Mouse (Mus musculus) neural tube, embryonic 15.5 days (tissue): ENCODE measurements around the gene Cdc42bpa. TPM values are rescaled to one million over a fixed set of nuclear protein-coding genes. Genes with fewer than 3 reads are reported as not detected.

Experiments used
- ATAC-seq: fragments of 200-750 bp; cut with Nextera tagmentation; 2 replicates; pipeline ENCODE4 v1.8.0; 2017; ENCODE audit warnings: mild to moderate bottlenecking, moderate TSS enrichment, moderate library complexity; ENCODE audit not compliant: low FRiP score
- H3K27ac ChIP-seq: fragments of 300-500 bp; sonication (generic); replicated peaks from 2 replicates; pipeline ENCODE4 v1.5.1; 2015; ENCODE audit warnings: mild to moderate bottlenecking, inconsistent platforms
- H3K27me3 ChIP-seq: fragments of 300-500 bp; sonication (generic); replicated peaks from 2 replicates; pipeline ENCODE4 v1.6.1; 2015; ENCODE audit warnings: inconsistent platforms
- H3K36me3 ChIP-seq: fragments of 300-500 bp; sonication (generic); 2 replicates; pipeline ENCODE4 v1.6.1; 2015; ENCODE audit warnings: inconsistent platforms
- H3K4me1 ChIP-seq: fragments of 300-500 bp; sonication (generic); 2 replicates; pipeline ENCODE4 v1.6.1; 2015; ENCODE audit warnings: inconsistent platforms
- H3K4me2 ChIP-seq: fragments of 300-500 bp; sonication (generic); 2 replicates; pipeline ENCODE4 v1.6.1; 2015; ENCODE audit warnings: inconsistent platforms, mild to moderate bottlenecking, moderate library complexity
- H3K4me3 ChIP-seq: fragments of 300-500 bp; sonication (generic); replicated peaks from 2 replicates; pipeline ENCODE4 v1.5.1; 2015; ENCODE audit warnings: mild to moderate bottlenecking, inconsistent platforms
- H3K9ac ChIP-seq: fragments of 300-500 bp; sonication (generic); replicated peaks from 2 replicates; pipeline ENCODE4 v1.6.1; 2015; ENCODE audit warnings: mild to moderate bottlenecking, inconsistent platforms
- H3K9me3 ChIP-seq: fragments of 300-500 bp; sonication (generic); replicated peaks from 2 replicates; pipeline ENCODE4 v1.6.1; 2016; ENCODE audit warnings: inconsistent platforms
- WGBS: fragments of 180-500 bp; shearing (Covaris S2); methylation state at CpG from one replicate; pipeline ENCODE4 v1.1.7; 2015; ENCODE audit warnings: mixed read lengths; 5-methylcytosine and 5-hydroxymethylcytosine counted together
- polyA plus RNA-seq: library from polyadenylated mRNA; unstranded; fragments of >200 nt; fragmentation: Nextera tagmentation; extraction: Ambion mirVana; gene quantifications from 2 replicates; pipeline ENCODE4 v1.2.1, GENCODE M21; 2015

The Cdc42bpa gene
- polyA plus RNA-seq, 1 experiment from 2014 or later, result 24.6 TPM

GRCm38 (mm10) chr1:179961777-179962176 is 1.5 kb downstream of the Cdc42bpa start:
- peaks cover 26% of the 10 kb centered on the region for H3K4me1 ChIP-seq
- WGBS, result 45% methylated on average over 4 of the region's 4 CpGs

GRCm38 (mm10) chr1:179969776-179970428 is 9.6 kb downstream of the Cdc42bpa start:
- Histone ChIP-seq H3K36me3 (no peaks in the 10 kb centered on the region), H3K27me3 (no peaks in the 10 kb centered on the region), H3K4me2 (no peak overlapping the region), H3K9me3 (no peaks in the 10 kb centered on the region), H3K9ac (no peak overlapping the region), H3K4me3 (no peak overlapping the region), H3K27ac (no peak overlapping the region), H3K4me1 (peaks cover 5% of the 10 kb centered on the region)
- ATAC-seq, result no peak
- WGBS, result 73% methylated on average over 5 of the region's 5 CpGs

More at GRCm38 (mm10) chr1:179961777-179962176, 1.5 kb downstream of the Cdc42bpa start:
- no peak for ATAC-seq
- Histone ChIP-seq H3K36me3 (no peaks in the 10 kb centered on the region), H3K9ac (peak overlapping the region; percentile 47), H3K27ac (no peak overlapping the region), H3K4me2 (peak overlapping the region; percentile 81), H3K9me3 (no peaks in the 10 kb centered on the region), H3K27me3 (no peaks in the 10 kb centered on the region), H3K4me3 (peak overlapping the region; percentile 83)

- no peaks in the 10 kb centered on the region for H3K9me3 ChIP-seq
- H3K27me3 ChIP-seq, result no peaks in the 10 kb centered on the region
- H3K4me3 ChIP-seq, result no peak overlapping the region
- H3K36me3 ChIP-seq, result no peaks in the 10 kb centered on the region
- H3K9ac ChIP-seq, result no peak overlapping the region
- no peak for ATAC-seq
- peaks cover 12% of the 10 kb centered on the region; the same call in 1 of the 2 replicates for H3K4me1 ChIP-seq
- H3K27ac ChIP-seq, result no peak overlapping the region
- H3K4me2 ChIP-seq, result no peak overlapping the region
- 85% methylated on average over 6 of the region's 6 CpGs for WGBS
Observed at GRCm38 (mm10) chr1:179975021-179975420, 14.7 kb downstream of the Cdc42bpa start.

GRCm38 (mm10) chr1:179975645-179976275 is 15.5 kb downstream of the Cdc42bpa start:
- Histone ChIP-seq H3K27ac (no peak overlapping the region), H3K9ac (0 out of 2 replicates have a peak overlapping the region, but pooled peaks have one; percentile 17), H3K4me1 (peaks cover 12% of the 10 kb centered on the region; the same call in 1 of the 2 replicates), H3K27me3 (no peaks in the 10 kb centered on the region), H3K4me3 (no peak overlapping the region), H3K4me2 (no peak overlapping the region), H3K36me3 (no peaks in the 10 kb centered on the region), H3K9me3 (no peaks in the 10 kb centered on the region)
- 74% methylated on average over 5 of the region's 5 CpGs for WGBS
- ATAC-seq, result no peak

- no peak overlapping the region for H3K9ac ChIP-seq
- H3K9me3 ChIP-seq, result 0 out of 2 replicates have a peak, but pooled peaks cover 4% of the 10 kb centered on the region
- H3K27ac ChIP-seq, result no peak overlapping the region
- no peaks in the 10 kb centered on the region for H3K36me3 ChIP-seq
- 83% methylated on average over 6 of the region's 6 CpGs for WGBS
- H3K4me1 ChIP-seq, result peaks cover 12% of the 10 kb centered on the region; the same call in 1 of the 2 replicates
- no peak overlapping the region for H3K4me2 ChIP-seq
- no peaks in the 10 kb centered on the region for H3K27me3 ChIP-seq
- H3K4me3 ChIP-seq, result no peak overlapping the region
- no peak for ATAC-seq
Observed at GRCm38 (mm10) chr1:179977437-179977836, 17.2 kb downstream of the Cdc42bpa start.

GRCm38 (mm10) chr1:179978742-179979141 is 18.5 kb downstream of the Cdc42bpa start:
- no peak for ATAC-seq
- no peaks in the 10 kb centered on the region for H3K27me3 ChIP-seq
- 69% methylated on average over 1 of the region's 1 CpGs for WGBS
- no peak overlapping the region for H3K4me2 ChIP-seq
- no peaks in the 10 kb centered on the region for H3K36me3 ChIP-seq
- H3K4me3 ChIP-seq, result no peak overlapping the region
- H3K9ac ChIP-seq, result no peak overlapping the region
- no peak overlapping the region for H3K27ac ChIP-seq
- H3K9me3 ChIP-seq, result 0 out of 2 replicates have a peak, but pooled peaks cover 4% of the 10 kb centered on the region
- peaks cover 12% of the 10 kb centered on the region; the same call in 1 of the 2 replicates for H3K4me1 ChIP-seq

DNA sequence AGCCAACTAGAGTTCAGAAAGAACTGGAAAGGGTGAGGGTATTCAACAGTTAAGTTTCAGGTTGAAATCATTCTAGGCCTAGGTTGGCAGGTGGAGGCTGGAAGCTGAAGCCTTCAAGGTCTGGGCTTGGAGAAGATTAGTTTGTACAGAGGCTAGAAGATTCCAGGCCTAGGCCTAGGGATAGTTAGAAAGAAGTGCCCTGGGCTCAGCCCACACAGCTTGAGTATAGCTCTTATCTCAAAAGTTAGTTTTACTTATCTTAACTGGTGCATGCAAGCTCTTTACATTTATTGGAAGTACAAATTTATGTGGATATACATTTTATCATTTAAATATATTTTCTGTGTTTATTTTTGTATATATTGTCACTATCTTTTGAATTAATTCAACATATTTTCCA is 21.4 kb downstream of the Cdc42bpa start:
- no peak for ATAC-seq
- Histone ChIP-seq H3K9ac (no peak overlapping the region), H3K36me3 (no peaks in the 10 kb centered on the region), H3K4me2 (no peak overlapping the region), H3K27ac (no peak overlapping the region), H3K4me1 (peaks cover 4% of the 10 kb centered on the region; the same call in 1 of the 2 replicates), H3K27me3 (no peaks in the 10 kb centered on the region), H3K4me3 (no peak overlapping the region), H3K9me3 (0 out of 2 replicates have a peak, but pooled peaks cover 4% of the 10 kb centered on the region)

DNA sequence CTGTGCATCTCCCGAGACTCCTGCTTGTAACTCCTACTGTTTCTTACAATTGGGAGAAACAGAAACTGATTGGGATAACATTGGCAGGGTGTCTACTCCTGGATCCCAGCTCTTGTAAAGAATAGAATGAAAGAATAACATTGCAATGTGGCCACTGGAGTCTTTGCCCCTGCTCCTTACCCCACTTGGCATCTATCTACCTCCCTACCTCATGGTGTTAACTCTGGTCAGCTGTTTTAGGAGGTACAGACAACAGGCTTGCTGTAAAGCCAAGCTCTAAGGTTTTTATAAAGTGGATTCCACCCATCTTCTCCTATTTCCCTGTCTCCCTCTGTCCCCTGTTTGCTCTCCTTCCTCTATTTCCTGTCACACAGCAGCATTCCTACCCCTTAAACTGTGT is 21.9 kb downstream of the Cdc42bpa start:
- ATAC-seq, result no peak
- WGBS, result 76% methylated on average over 1 of the region's 1 CpGs

GRCm38 (mm10) chr1:179982933-179983332 is 22.7 kb downstream of the Cdc42bpa start:
- Histone ChIP-seq H3K27ac (no peak overlapping the region), H3K4me1 (no peaks in the 10 kb centered on the region), H3K9me3 (0 out of 2 replicates have a peak, but pooled peaks cover 4% of the 10 kb centered on the region), H3K4me3 (no peak overlapping the region), H3K27me3 (no peaks in the 10 kb centered on the region), H3K9ac (no peak overlapping the region), H3K4me2 (no peak overlapping the region), H3K36me3 (no peaks in the 10 kb centered on the region)
- ATAC-seq, result no peak
- 88% methylated on average over 1 of the region's 1 CpGs for WGBS

More for the DNA sequence above, 21.9 kb downstream of the Cdc42bpa start:
- H3K27ac ChIP-seq, result no peak overlapping the region
- peaks cover 1% of the 10 kb centered on the region; the same call in 1 of the 2 replicates for H3K4me1 ChIP-seq
- H3K4me2 ChIP-seq, result no peak overlapping the region
- no peak overlapping the region for H3K9ac ChIP-seq
- 0 out of 2 replicates have a peak, but pooled peaks cover 4% of the 10 kb centered on the region for H3K9me3 ChIP-seq
- no peak overlapping the region for H3K4me3 ChIP-seq
- no peaks in the 10 kb centered on the region for H3K27me3 ChIP-seq
- no peaks in the 10 kb centered on the region for H3K36me3 ChIP-seq

DNA sequence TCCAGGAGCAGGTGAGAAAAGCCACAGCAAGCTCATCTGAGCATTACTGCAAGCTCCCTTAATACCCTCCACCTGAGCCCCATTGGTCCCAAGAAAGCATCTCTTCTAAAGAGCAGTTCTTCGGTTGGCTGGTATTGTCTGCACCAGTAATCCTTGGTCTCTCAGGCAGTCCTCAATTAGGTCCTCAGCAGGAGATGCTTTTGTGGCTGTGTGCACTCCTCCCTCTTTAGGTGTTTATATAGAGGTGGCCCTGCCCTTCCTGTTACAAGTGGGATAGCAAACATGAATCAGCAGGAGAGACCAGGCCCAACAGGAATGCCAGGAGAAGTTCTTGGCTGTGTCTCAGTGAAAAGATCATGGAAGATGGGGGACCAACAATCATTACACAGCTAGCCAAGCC is 23.9 kb downstream of the Cdc42bpa start:
- H3K9ac ChIP-seq, result no peak overlapping the region
- H3K4me2 ChIP-seq, result no peak overlapping the region
- 54% methylated on average over 1 of the region's 1 CpGs for WGBS

GRCm38 (mm10) chr1:179991660-179992235 is 31.5 kb downstream of the Cdc42bpa start:
- 86% methylated on average over 6 of the region's 6 CpGs for WGBS

More for the DNA sequence above, 23.9 kb downstream of the Cdc42bpa start:
- Histone ChIP-seq H3K27me3 (no peaks in the 10 kb centered on the region), H3K27ac (no peak overlapping the region), H3K4me3 (no peak overlapping the region), H3K36me3 (no peaks in the 10 kb centered on the region), H3K4me1 (no peaks in the 10 kb centered on the region), H3K9me3 (0 out of 2 replicates have a peak, but pooled peaks cover 4% of the 10 kb centered on the region)
- no peak for ATAC-seq

More at GRCm38 (mm10) chr1:179991660-179992235, 31.5 kb downstream of the Cdc42bpa start:
- no peak for ATAC-seq
- no peaks in the 10 kb centered on the region for H3K9me3 ChIP-seq
- H3K4me2 ChIP-seq, result no peak overlapping the region
- H3K36me3 ChIP-seq, result no peaks in the 10 kb centered on the region
- H3K4me1 ChIP-seq, result no peaks in the 10 kb centered on the region
- H3K27ac ChIP-seq, result no peak overlapping the region
- H3K4me3 ChIP-seq, result no peak overlapping the region
- no peak overlapping the region for H3K9ac ChIP-seq
- no peaks in the 10 kb centered on the region for H3K27me3 ChIP-seq
